ENCODE assay signal across 13 mouse cellular contexts in the genomic region with DNA sequence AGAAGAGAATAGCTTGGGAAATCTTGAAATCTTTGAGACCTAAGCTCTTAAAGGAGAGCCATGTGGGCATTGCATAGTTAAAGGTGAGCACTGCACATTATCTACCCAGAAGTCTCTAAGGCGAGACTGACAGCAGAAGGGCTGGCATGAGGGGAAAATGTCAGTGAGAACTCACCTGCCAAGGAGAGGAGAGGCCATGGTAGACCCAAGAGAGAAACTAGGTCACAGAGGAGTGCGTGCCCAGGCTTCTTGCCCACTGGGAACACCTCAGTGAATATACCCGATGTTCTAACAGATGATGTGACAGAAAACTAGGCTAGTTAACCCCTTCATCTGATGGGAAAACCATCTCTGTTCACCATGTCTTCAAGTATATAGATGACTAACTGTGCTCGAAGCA.
"Had no signal": no experiment of that assay in that cellular context is flagged by ENCODE, and none has a peak within 500 bp of the region (broad histone marks: within the 10 kb centered on the region; RNA-seq: fewer than 3 reads in every experiment).

No protein-coding gene starts in this region.

- H3K27me3 ChIP-seq: limb, embryonic 15.5 days; liver, embryonic 12.5 days; megakaryocyte, embryonic 14.5 days; midbrain, embryonic 15.5 days; neural tube, embryonic 13.5 days had no signal

- H3K27ac ChIP-seq: limb, embryonic 15.5 days; liver, embryonic 12.5 days; macrophage; midbrain, embryonic 15.5 days; neural tube, embryonic 13.5 days had no signal

- H3K4me1 ChIP-seq: limb, embryonic 15.5 days; liver, embryonic 12.5 days; midbrain, embryonic 15.5 days; neural tube, embryonic 13.5 days had no signal

- H3K4me3 ChIP-seq: limb, embryonic 15.5 days; liver, embryonic 12.5 days; megakaryocyte, embryonic 14.5 days; midbrain, embryonic 15.5 days; neural tube, embryonic 13.5 days had no signal

- H3K4me2 ChIP-seq: limb, embryonic 15.5 days; liver, embryonic 12.5 days; lung, embryonic 14.5 days; midbrain, embryonic 11.5 days; midbrain, embryonic 15.5 days; neural tube, embryonic 13.5 days had no signal

- H3K9ac ChIP-seq: limb, embryonic 15.5 days; liver, embryonic 12.5 days; lung, embryonic 14.5 days; midbrain, embryonic 15.5 days; neural tube, embryonic 13.5 days had no signal

- ATAC-seq: liver, embryonic 12.5 days; midbrain, embryonic 15.5 days had no signal

- H3K9me3 ChIP-seq: limb, embryonic 15.5 days; liver, embryonic 12.5 days; megakaryocyte, embryonic 14.5 days; midbrain, embryonic 15.5 days; neural tube, embryonic 13.5 days had no signal

- H3K36me3 ChIP-seq: liver, embryonic 12.5 days had no signal

- DNase-seq: kidney, postnatal 25 days; layer of hippocampus, postnatal 36 days; lung, embryonic 14.5 days; lung, postnatal 14 days; right cerebral cortex, postnatal 14 days; thymus, postnatal 36 days had no signal
